Mouse (Mus musculus) testis, postnatal 14 days (tissue): ENCODE data around the gene Adamts4.
"Not testable (repeated sequence)": the region's sequence is repeated elsewhere in the genome, so short reads cannot be mapped to it uniquely, and the experiment has no call there.

Experiments used
- DNase-seq: peaks from one replicate; pipeline ENCODE4 v3.0.0; 2021; ENCODE audit warnings: low spot score

The Adamts4 gene

DNA sequence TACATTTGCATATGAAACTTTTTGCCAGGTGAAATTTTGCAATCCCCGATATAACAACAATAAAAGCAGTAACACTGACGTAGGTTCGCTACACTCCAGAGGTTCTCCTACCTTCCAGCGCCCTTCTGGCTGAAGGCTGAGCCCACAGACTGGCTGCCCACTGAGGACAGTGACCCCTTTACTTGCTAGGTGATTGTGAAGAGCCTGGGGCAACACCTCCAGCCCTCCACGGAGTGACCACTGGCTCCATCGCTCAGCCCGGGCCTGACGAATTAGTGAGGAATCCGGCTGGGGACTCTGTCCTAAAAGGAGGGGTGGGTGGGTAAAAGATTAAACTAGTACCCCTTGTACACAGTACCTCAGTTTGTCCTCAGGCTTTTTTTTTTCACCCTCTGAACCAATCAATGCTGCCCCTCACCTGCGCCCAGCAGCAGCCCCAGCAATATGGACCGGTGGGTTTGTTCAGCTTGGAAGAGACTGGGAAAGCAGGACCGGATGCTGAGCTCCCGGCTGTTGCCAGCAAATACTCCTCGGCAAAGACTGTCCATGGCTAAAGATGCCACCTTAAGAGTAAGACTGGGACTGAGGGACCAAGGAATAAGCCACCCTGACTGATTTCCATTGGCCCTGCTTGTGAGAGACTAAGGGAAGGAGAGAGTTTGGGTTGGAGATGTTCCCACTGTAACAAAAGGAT lies 28.9 kb downstream of the Adamts4 start:
- no peak for DNase-seq

DNA sequence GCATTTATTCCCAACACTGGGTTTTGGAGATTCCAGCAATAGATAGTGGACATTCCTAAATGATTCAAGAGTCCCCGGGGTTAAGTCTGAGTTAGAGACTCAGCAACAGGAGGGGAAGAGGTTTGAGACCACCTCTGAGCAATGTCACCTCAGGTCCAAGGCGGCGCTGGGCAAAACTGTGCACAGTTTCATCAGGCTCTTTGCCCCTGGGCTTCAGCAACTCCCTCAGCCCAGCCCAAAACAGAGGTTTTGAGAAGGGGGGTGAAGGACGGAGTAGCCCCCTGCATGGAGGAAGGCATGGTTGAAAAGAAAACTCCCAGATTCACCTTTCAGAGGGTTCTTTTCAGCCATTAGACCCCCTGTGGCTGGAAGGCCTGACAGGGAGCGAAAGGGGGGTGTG lies 29.5 kb downstream of the Adamts4 start:
- DNase-seq: no peak

DNA sequence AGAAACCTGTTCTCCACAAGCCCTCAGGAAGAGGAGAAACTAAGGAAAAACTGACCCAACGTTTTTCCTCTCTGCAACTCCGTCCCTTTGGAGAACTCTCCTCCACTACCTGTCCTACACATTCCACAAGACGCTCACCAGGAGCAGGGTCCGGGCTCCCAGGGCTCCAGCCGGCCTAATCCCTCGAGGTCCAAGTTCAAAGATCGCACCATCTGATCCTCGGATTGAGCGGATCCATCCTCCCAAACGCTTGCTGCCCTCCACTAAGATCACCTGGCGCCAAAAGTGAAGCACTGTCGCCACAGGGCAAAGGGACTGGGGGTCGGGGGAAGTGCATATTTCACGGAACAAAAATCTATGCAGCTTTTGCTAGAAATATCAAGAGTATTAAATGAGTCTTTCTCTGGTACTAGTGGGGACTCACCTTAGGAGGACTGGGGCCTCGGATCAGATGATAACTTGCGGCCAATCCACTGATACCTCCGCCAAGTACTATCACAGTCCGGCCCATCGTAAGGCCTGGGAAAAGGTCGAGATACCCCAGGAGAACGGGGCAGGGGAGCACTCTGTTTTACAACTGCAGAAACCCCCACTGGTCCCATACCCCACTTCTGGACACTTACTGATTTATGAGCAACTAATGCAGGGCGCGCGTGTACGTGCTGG lies 30.2 kb downstream of the Adamts4 start:
- DNase-seq: no peak

DNA sequence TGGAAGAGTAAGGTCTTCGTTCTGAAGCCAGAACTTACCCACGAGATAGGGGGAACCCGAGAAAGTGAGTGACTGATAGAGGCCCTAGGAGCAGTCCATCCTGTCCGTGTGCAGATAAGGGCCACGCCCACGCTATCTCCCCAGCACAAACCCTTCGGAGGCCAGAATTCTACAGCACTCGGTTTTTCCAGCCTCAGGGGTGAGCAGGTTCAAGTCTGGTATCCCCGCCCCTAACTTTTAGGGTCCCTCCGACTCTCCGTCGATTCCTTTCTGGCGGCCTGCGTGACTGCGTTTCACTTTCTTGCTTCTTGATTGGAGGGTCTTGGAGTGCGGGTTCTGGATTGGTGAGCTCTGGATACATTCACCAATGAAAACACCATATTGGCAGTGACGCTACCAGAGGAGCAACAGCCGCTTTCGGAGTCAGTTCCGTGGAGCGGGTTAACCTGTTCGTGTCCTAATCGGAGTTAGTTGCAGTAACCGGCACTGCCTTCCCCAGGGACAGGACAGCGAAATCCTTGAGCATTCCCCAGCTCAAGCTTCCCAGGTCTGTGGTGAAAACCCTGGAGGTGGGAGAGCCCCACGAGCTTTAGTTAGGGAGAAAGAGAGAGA lies 30.8 kb downstream of the Adamts4 start, which contains the start of gene Ppox:
Gene Ppox (minus strand): TSS at position 271 of the 612 bp plus-strand sequence.
- peak; percentile 93 for DNase-seq

DNA sequence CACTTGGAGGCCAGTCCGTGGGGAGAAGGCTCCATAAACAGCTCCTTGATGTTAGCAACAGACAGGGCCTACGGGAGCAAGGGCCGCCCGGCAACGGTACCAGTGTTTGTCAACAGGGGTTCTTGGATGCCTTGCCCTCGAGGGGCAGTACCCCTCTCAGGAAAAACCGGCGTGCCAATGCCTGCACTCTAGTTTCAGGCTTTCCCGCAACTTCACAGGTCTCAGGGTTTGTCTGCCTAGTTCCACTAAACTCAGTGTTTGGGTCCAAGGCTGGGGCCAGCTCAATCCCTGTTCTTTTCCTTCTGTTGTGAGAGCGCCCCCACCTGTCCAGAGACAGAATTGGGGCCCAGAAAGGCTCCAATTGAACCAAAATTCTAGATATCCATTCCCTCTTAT lies 31.3 kb downstream of the Adamts4 start:
- peak; percentile 72 for DNase-seq

DNA sequence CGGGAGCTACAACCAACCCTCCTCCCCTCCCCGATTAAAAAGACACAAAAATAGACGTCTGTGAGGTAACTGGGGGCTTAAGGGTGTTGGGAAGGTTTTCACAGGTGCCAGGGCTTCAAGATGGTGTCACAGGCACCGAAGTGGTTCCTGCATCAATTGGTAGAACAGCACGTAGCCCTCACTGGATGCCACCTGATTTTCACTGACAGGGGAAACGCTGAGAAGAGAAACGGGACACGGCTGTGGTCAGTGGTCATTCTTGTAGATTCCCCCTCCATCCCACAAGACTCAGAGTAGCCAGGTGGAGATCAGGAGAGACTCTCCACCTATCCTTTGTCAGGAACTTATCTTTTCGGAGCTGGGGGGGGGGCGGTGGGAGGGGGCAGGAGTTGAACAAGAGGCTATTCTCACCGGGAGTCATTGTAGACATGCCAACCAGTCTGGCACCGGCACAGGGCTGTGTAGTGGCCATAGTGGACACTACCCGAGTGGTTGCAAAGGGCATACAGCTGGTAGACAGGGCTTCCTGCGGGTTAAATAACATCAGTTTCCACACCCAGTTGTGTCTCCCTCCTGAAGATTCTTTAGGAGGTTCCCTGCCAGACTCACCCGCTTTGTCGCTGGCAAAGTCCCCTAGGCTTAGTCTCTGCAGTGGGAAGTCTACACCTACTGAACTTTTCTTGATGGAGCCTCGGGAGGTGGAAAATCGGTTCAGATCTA lies 32.0 kb downstream of the Adamts4 start:
- no peak for DNase-seq

DNA sequence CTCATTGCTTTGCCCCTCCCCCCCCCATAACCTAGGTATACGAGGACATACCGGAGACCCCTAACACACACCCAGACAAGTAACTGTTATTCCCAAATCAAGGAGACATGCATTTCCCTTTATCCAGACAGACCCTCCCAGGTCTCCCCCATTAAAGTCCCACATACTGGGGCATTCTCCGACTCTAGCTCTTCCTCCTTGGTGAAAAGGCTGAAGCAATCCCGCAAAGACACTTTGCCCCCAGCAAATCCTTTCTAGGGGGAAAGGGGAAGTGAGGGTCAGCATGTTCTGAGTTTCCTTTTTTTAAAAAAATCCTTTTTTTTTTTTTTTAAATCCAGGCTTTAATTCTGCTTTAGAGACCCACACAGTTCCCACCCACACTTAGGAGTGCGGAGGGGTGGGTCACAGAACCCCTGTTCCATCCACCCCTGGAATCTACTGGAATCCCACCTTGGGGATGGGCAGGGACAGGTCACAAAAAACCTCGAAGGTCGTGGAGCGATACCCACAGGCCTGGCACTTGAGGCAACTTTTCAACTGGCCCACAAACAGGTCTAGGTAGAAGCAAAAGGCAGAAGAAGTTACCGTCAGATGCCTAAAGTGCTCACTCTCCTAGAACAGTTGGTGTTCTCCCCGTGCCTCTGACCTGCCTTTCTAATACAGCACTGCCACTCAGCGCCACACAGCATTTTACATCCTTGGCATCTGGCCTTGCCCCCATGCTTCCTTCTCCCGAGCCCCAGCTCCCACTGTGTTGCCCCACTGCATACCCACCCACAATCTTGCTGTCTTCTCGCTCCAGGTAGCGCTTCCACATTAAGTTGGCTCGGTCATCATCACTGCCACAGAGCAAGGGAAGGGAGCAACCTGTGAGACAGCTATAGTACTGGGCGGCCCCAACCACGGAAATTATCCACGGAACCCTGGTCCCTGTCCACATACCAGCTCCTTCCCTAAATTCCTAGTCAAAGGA lies 33.3 kb downstream of the Adamts4 start:
- no peak for DNase-seq

DNA sequence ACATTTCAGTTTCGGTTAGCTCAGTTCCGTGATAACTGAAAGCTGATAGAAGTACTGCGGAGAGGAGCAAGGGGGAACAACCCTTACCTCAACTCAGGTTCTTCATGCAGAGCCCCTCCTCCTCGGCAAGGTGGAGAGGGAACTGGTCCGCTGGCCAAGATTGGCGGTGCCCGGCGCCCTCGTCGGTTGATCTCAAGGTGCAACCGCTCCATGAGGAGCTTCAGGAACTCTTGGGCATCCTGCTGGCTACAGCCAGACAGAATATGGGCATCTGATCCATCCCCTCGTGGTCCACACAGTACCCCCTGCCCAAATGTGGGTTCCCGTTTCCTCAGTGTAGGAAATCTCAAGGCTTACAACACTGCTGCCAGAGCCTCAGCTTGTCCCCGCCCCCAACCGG lies 34.3 kb downstream of the Adamts4 start:
- DNase-seq: no peak

DNA sequence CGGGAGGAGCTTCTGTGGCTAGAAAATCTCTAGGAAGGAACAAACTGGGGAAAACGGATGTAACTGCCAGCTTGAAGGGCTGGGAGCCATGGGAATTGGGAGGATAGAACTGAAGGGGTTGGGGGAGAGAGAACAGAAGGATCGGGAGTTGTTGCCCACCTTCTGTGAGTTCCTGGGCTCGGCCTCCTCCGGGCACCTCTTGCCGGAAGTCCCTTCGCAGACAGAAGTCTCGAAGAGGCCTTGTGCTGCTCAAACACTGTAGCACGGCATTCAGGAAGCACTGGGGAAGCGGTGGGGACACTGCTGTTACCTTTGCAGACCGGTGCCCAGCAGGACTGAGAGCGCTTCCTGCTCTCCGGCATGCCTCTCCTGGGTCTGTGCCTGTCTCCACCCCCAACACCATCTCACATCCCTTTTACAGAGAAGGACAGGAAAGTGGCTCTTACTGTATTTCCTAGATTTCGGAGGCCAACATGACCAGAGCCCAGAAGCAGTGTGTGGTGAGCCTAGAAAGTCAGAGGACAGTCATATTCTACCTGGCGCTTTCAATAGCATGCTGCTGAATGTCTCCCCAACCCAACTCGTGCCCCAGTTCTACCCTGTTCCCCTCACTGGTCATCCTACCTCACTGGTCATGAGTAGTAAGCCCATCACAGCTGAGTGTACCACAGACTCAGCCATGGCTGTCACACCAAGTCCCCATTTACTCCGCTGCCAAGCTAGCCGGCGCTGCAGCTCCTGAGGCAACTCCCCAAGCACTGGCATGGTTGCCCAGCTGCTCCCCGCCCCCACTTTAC lies 35.1 kb downstream of the Adamts4 start:
- DNase-seq: no peak

DNA sequence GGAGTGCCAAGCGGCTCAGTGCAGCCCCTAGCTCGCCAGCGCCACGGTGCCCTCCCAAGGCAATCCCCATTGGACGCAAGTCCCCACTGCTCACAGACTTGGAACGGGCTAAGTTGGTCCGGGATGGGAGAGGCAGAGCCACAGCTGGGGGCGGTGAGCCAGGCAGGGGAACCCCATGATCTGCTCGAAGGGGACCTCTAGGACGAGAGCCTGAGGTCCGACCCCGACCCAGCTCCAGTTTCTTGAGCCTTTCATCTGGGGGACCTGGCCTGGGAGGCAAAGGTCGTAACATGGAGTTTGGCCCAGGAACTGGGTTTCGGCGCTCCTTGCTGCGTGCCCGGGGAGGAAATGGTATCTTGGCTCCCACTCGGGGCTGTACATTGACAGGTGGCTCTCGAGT lies 36.3 kb downstream of the Adamts4 start:
- peak; percentile 19 for DNase-seq

DNA sequence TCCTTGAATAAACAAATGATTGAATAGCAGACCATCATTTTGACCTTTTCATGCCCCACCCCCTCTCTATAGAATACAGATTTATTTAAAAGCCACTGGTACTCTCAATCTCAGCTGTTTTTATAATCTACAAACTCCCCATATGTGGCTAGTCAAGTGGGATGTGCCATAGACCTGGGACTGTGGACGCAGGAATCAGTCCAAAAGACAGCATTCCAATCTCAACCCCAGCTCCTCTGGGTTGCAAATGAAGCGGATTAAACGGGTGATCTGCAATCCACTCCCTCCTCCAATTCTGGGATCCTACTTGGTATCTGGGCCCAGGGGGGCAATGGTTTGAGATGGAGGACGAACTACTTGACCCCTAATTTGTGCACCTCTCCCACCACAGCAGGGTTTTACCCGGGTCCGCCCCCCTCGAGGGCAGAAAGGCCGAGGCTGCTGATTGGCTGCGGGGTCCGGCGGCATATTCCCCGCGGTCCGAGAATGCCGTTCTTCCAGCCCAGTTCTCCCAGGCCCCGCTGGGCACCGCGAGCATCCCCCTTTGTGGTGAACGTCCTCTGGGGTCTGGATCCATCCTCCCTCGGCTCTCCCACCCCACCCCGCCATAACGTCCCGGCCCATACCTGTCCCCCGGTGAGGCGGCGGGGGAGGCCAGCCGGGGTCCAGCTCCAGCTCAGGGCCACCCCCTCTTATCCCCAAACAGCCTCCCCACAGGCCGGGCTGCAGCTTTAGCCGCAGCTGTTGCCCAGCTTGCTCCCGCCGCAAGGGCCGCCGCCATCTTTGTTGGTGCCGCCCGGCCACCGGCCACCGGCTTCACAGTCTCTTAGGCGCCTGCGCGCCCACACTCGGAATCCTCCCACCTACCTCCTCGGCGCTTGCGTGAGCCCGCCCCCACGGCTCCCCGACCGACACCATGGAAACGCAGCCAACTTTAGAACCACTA lies 37.2 kb downstream of the Adamts4 start, which contains the start of gene Usp21:
Gene Usp21 (minus strand): TSS at position 856 of the 946 bp plus-strand sequence.
- DNase-seq: peak; percentile 94

DNA sequence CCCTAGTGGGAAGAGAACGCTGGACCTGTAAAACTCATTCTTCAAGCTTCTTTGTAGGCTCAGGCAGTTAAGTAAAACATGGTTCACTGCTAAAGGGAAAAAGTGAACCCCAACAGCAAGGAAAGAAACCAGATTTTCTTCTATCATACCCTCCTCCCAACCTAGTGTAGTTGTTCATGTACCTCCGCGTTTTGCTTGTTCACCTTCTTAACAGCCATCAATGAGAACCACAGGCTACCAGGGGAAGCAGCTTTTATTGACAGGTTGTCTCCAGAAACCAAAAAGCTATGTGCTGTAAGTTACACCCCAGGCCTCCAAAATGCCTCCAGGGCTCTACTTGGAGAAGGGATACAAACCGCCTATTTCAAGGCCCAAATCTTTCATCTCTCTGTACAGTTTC lies 38.1 kb downstream of the Adamts4 start:
- DNase-seq: no peak

DNA sequence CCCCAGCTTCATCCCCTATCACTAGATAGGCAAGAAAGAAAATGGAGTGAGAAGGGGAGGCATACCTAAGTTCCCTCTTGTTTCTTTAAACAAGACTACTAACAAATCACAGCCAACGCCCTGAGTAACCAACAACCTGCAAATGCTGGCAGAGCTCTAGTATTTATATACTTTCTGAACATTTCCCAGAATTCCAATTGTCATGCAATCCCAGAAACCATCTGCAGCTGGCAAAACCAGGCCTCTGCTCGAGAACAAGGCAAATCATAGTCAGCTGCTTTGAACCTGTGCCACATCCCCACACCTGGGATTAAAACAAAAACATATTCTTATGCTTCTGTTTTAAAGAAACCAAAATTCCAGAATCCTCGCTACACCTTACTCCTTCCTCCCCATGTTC lies 43.1 kb downstream of the Adamts4 start:
- DNase-seq: no peak

DNA sequence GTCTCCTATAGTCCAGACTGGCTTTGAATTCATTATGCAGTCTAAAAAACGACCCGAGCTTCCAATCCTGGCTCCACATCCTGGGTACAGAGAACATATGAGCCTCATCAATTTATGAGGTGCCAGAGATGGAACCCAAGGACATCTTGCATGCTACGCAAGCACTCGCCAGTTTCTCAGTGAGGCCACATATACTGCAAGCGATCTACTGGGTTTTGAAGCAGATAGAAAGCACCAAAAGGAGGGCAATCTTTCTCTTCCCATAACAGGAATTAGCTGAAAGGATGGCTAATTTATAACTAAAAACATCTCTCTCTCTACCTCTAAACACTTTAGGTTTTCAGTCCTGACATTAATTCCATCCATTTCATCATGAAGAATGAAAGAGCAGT lies 43.7 kb downstream of the Adamts4 start:
- no peak for DNase-seq

DNA sequence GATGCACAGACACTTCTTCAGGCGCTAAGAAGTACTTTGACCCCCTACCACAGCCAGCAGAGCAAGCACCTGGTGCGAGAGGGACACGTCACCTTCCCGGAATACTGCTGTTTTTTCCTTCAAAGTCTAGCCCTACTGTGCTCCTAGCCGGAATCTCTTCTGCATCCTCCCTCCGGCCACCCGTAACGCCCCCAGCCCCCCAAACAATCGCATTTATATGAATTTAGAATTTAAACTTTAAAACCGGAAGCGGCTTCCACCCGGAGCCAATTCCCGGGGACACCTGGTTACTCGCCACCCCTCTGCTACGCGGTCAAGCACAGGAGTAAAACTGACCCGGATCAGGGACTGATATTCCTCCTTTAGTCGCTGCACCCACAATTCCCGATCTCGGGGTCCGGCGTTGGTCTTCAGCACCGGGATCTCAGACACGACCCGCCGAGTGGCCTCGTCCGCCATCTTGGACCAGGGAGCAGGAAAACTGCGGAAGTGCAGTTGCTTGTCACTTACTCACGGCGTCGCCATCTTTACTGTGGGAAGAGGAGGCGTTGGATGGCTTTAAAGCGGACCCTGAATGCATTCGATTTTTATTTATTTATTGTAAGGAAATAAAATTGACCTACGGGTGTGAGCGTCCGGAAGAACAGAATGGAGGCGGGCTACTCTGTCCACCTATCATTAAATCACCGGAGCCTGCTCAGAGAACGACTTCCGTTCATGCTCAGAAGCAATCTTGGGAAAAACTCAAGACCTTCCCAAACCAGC lies 44.3 kb downstream of the Adamts4 start, which contains the start of gene Ufc1:
Gene Ufc1 (minus strand): TSS at position 727 of the 765 bp plus-strand sequence.
- DNase-seq: peak; percentile 86

DNA sequence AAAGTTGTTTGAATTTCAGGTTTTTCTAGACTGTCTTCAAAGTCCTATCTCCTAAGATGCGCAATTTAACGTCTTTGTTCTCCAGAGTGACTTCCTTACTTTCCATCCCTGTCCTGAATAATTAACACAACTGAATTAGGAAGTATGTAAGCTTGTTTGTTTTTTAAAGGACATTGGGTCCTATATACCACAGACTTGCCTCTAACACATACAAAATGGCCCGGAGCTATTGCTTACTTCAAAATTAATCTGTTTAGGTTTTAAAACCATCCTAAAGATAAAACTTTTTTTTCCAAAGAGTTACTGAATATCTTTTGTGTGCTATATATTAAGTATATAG lies 44.8 kb downstream of the Adamts4 start:
- DNase-seq: no peak

DNA sequence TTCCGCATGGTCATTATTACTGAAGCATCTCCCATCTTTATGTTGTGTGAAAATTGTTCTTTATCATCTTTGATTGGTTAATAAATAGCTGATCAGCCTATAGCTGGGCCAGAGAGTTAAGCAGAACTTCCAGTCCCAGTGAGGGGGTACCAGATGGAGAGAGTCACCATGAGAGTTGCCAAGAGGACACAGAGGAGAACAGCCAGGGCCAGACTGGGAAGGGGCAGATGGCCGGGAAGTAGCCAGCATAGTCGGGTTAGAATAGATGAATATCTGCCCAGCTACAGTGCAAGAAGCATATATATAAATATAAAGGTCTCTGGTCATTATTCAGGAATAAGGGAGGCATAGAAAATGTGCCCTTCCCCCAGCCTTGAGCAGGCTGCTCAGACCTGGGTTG lies 48.0 kb downstream of the Adamts4 start:
- no peak for DNase-seq

DNA sequence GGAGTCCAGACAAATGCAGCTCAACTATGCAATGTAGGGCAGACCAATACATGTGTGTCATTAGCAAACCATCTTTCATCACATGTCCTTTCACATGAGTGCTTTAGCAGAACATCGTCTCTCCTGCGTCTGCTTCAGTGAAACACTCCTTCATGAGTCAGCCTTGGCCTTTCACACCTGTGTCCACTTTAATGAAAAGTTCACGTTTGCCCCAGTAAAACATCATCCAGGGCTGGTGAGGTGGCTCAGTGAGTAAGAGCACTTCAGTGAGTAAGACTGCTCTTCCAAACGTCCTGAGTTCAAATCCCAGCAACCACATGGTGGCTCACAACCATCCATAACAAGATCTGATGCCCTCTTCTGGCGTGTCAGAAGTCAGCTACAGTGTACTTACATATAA lies 55.9 kb downstream of the Adamts4 start:
- not testable (repeated sequence) for DNase-seq

DNA sequence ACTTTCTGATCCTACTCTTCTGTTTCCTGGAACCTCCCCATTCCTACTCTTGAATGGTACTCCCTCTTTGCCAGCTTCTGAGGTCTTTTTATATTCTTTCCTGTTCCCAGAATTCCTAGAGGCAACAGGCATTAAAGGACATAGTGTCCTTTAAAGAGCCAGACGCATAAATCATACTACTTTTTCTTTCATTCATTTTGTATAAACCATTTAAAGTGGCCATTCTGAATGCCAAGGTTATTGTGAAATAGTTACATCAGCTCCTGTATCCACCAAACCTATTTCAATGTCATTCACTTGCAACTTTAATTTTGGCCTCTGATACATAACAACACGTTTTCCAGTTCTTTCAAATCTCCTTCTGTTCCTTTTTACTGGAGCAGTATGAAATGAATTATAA lies 59.1 kb downstream of the Adamts4 start:
- no peak for DNase-seq
